16 mouse cellular contexts compared by ENCODE assay signal in the genomic region with DNA sequence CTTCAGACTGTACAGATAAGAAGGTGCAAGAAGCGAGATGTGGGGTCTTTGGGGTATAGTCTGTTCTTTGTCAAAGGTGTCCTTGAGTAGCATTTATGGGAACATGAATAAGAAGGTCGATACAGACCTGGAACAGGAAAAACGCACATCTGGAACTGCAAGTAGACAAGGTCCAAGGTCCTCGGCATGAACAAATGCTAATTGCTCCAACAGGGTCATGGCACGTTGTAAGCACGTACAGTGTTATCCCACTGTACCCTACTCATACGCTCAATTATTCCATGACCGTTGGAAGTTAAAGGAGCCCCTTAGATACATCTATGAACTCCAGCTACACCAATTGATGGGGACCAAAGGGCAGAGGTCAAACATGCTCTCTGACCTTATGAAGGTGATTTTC.
"Had no signal": no experiment of that assay in that cellular context is flagged by ENCODE, and none has a peak within 500 bp of the region (broad histone marks: within the 10 kb centered on the region; RNA-seq: fewer than 3 reads in every experiment).

No protein-coding gene starts in this region.

- H3K4me2 ChIP-seq: lung, embryonic 15.5 days; midbrain, embryonic 11.5 days; midbrain, embryonic 13.5 days; midbrain, embryonic 15.5 days; neural tube, embryonic 12.5 days had no signal

- ATAC-seq: liver, postnatal 0 days; lung, postnatal 0 days; midbrain, embryonic 13.5 days; midbrain, embryonic 15.5 days had no signal

- H3K36me3 ChIP-seq: lung, embryonic 15.5 days; midbrain, embryonic 13.5 days; midbrain, embryonic 15.5 days; neural tube, embryonic 12.5 days had no signal

- H3K27ac ChIP-seq: lung, embryonic 15.5 days; macrophage; midbrain, embryonic 13.5 days; midbrain, embryonic 15.5 days; neural tube, embryonic 12.5 days had no signal

- H3K4me3 ChIP-seq: lung, embryonic 15.5 days; megakaryocyte, embryonic 14.5 days; midbrain, embryonic 13.5 days; midbrain, embryonic 15.5 days; neural tube, embryonic 12.5 days had no signal

- H3K9me3 ChIP-seq: lung, embryonic 15.5 days; megakaryocyte, embryonic 14.5 days; midbrain, embryonic 13.5 days; midbrain, embryonic 15.5 days; neural tube, embryonic 12.5 days had no signal

- H3K27me3 ChIP-seq: lung, embryonic 15.5 days; midbrain, embryonic 13.5 days; midbrain, embryonic 15.5 days; neural tube, embryonic 12.5 days had no signal

- H3K9ac ChIP-seq: liver, postnatal 0 days; lung, embryonic 15.5 days; midbrain, embryonic 13.5 days; midbrain, embryonic 15.5 days; neural tube, embryonic 12.5 days had no signal

- DNase-seq: liver, postnatal 0 days; lung, adult 2 months; lung, postnatal 14 days; lung, postnatal 36 days; right cerebral cortex, postnatal 14 days; thymus, adult 18-20 months; thymus, postnatal 14 days; thymus, postnatal 36 days had no signal

- H3K4me1 ChIP-seq: lung, embryonic 15.5 days; midbrain, embryonic 13.5 days; neural tube, embryonic 12.5 days had no signal
